Mouse (Mus musculus) embryonic facial prominence, embryonic 13.5 days (tissue): ENCODE data around the gene Fam69a. TPM values are rescaled to one million over a fixed set of nuclear protein-coding genes. Genes with fewer than 3 reads are reported as not detected.

Source experiments
- ATAC-seq: fragments of 200-750 bp; cut with Nextera tagmentation; 2 replicates; pipeline ENCODE4 v1.8.0; 2017; ENCODE audit warnings: low read depth; ENCODE audit not compliant: insufficient number of reproducible peaks, insufficient read depth, low FRiP score, low TSS enrichment
- H3K27ac ChIP-seq: fragments of 300-500 bp; sonication (generic); 2 replicates; pipeline ENCODE4 v1.5.1; 2015; ENCODE audit warnings: moderate library complexity, mild to moderate bottlenecking, inconsistent platforms
- H3K27me3 ChIP-seq: fragments of 300-500 bp; sonication (generic); 2 replicates; pipeline ENCODE4 v1.6.1; 2015; ENCODE audit warnings: mild to moderate bottlenecking, inconsistent platforms
- H3K36me3 ChIP-seq: fragments of 300-500 bp; sonication (generic); 2 replicates; pipeline ENCODE4 v1.6.1; 2015; ENCODE audit warnings: mild to moderate bottlenecking, inconsistent platforms
- H3K4me1 ChIP-seq: fragments of 300-500 bp; sonication (generic); 2 replicates; pipeline ENCODE4 v1.6.1; 2015; ENCODE audit warnings: inconsistent platforms
- H3K4me2 ChIP-seq: fragments of 300-500 bp; sonication (generic); 2 replicates; pipeline ENCODE4 v1.6.1; 2015; ENCODE audit warnings: moderate library complexity, mild to moderate bottlenecking, inconsistent platforms
- H3K4me3 ChIP-seq: fragments of 300-500 bp; sonication (generic); 2 replicates; pipeline ENCODE4 v1.5.1; 2015; ENCODE audit warnings: mild to moderate bottlenecking, inconsistent platforms
- H3K9ac ChIP-seq: fragments of 300-500 bp; sonication (generic); 2 replicates; pipeline ENCODE4 v1.6.1; 2015; ENCODE audit warnings: mild to moderate bottlenecking, inconsistent platforms
- H3K9me3 ChIP-seq: fragments of 300-500 bp; sonication (generic); 2 replicates; pipeline ENCODE4 v1.6.1; 2016; ENCODE audit warnings: inconsistent platforms
- WGBS: fragments of 180-500 bp; shearing (Covaris S2); methylation state at CpG from one replicate; pipeline ENCODE4 v1.1.7; 2015; ENCODE audit warnings: mixed read lengths; 5-methylcytosine and 5-hydroxymethylcytosine counted together
- polyA plus RNA-seq: library from polyadenylated mRNA; unstranded; fragments of >200 nt; fragmentation: Nextera tagmentation; extraction: Ambion mirVana; gene quantifications from 2 replicates; pipeline ENCODE4 v1.2.1, GENCODE M21; 2015

The Fam69a gene
- polyA plus RNA-seq, 1 experiment from 2014 or later, result 26.1 TPM

DNA sequence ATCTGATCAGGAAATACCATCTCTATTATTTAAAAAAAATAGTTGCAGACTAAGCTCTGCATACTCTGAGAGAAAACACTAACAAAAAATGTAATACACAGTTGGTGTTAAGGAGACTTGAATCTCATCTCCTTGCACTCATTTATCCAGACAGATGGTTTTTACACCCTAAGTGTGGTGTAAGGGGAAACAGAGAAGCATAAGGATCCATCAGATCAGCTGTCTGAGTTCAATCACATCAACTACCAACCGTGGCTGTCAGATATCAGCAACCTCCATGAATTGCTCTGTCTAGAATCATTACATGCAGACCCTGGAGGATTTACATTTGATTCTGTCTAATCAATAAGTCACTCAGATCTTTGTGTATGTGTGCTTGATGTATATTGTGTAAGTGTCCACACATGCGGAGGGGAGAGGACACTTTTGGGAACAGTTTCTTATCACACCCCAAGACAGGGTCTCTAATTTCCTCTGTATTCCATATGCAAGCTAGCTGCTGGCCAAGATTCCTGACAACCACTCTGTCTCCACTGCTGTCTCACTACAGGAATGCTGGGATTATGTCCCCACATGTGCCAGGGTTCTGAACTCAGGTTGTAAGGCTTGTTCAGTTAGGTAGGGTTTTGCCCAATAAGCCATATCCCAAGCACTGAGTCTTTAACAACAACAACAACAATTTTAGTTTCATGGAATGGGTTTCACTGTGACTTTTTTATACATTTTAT is 22.7 kb downstream of the Fam69a start:
- H3K9me3 ChIP-seq, result no peaks in the 10 kb centered on the region
- no peak for ATAC-seq
- peaks cover 19% of the 10 kb centered on the region for H3K4me1 ChIP-seq
- no peak overlapping the region for H3K27ac ChIP-seq
- no peak overlapping the region for H3K4me2 ChIP-seq
- no peak overlapping the region for H3K4me3 ChIP-seq
- 77% methylated on average over 2 of the region's 2 CpGs for WGBS
- no peaks in the 10 kb centered on the region for H3K27me3 ChIP-seq
- no peaks in the 10 kb centered on the region for H3K36me3 ChIP-seq
- H3K9ac ChIP-seq, result no peak overlapping the region

DNA sequence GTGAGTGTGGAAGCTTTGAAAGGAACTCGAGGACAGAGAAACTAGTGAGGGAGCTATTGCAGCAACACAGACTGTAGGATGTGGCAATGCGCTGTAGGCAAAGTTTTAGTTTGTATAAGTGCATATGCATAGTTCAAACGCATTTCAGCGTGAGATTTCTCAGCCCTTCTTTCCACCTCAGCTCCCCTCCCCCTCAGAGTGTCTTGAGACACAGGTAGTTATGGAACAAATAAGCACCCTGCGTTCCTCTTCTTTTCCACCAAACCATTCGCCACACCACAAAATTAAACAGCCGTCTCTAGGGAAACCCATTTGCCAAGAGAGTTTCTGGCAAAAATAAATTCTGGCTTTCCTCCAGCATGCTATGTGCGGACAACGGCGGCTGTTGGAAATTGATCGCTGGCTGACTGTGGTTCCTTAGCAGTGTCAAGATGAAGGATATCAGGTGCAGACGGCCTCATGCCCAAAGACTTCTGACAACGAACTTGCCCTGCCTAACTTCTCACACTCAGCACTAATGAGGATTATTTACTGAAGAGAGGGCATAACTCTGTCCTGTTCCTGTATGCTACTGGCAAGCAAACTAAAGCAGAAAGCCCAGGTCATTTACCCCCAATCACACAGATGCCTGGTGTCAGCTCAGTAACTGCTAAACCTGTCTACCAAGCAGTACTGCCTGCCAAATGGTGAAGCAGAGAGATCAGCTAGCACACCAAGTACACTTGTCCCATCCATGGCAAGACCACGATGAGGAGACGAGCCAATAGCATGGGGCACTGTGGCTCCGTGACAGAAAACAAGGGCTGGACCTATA is 25.2 kb downstream of the Fam69a start:
- Histone ChIP-seq H3K9me3 (no peaks in the 10 kb centered on the region), H3K4me2 (peak overlapping the region; percentile 26), H3K4me1 (peaks cover 19% of the 10 kb centered on the region), H3K9ac (no peak overlapping the region), H3K4me3 (no peak overlapping the region), H3K36me3 (no peaks in the 10 kb centered on the region), H3K27me3 (no peaks in the 10 kb centered on the region), H3K27ac (no peak overlapping the region)
- no peak for ATAC-seq
- whole genome bisulfite sequencing, result 55% methylated on average over 16 of the region's 16 CpGs

- no peak overlapping the region for H3K9ac ChIP-seq
- H3K36me3 ChIP-seq, result no peaks in the 10 kb centered on the region
- no peak overlapping the region for H3K4me2 ChIP-seq
- H3K27ac ChIP-seq, result no peak overlapping the region
- no peaks in the 10 kb centered on the region for H3K9me3 ChIP-seq
- H3K4me1 ChIP-seq, result peaks cover 19% of the 10 kb centered on the region
- H3K4me3 ChIP-seq, result no peak overlapping the region
- WGBS, result 81% methylated on average over 14 of the region's 14 CpGs
- no peaks in the 10 kb centered on the region for H3K27me3 ChIP-seq
- ATAC-seq, result no peak
These were observed 26.2 kb downstream of the Fam69a start for GRCm38 (mm10) chr5:107960532-107961202.

- Histone ChIP-seq H3K4me2 (no peak overlapping the region), H3K4me1 (peaks cover 15% of the 10 kb centered on the region), H3K9me3 (no peaks in the 10 kb centered on the region), H3K36me3 (no peaks in the 10 kb centered on the region), H3K27ac (no peak overlapping the region), H3K9ac (no peak overlapping the region), H3K4me3 (no peak overlapping the region), H3K27me3 (no peaks in the 10 kb centered on the region)
- no peak for ATAC-seq
- 85% methylated on average over 8 of the region's 8 CpGs for whole genome bisulfite sequencing
These were observed 27.1 kb downstream of the Fam69a start for GRCm38 (mm10) chr5:107959624-107960300.

GRCm38 (mm10) chr5:107950643-107951042 is 36.2 kb downstream of the Fam69a start:
- Histone ChIP-seq H3K9ac (no peak overlapping the region), H3K4me3 (no peak overlapping the region), H3K36me3 (no peaks in the 10 kb centered on the region), H3K27me3 (no peaks in the 10 kb centered on the region), H3K4me1 (peaks cover 7% of the 10 kb centered on the region; the same call in 1 of the 2 replicates), H3K9me3 (no peaks in the 10 kb centered on the region), H3K4me2 (no peak overlapping the region), H3K27ac (no peak overlapping the region)
- ATAC-seq, result no peak
- WGBS, result 67% methylated on average over 5 of the region's 5 CpGs

GRCm38 (mm10) chr5:107949607-107950006 is 37.3 kb downstream of the Fam69a start:
- Histone ChIP-seq H3K4me1 (peaks cover 7% of the 10 kb centered on the region; the same call in 1 of the 2 replicates), H3K4me3 (no peak overlapping the region), H3K4me2 (no peak overlapping the region), H3K27ac (no peak overlapping the region), H3K27me3 (no peaks in the 10 kb centered on the region), H3K9ac (no peak overlapping the region), H3K36me3 (no peaks in the 10 kb centered on the region), H3K9me3 (no peaks in the 10 kb centered on the region)
- WGBS, result 84% methylated on average over 3 of the region's 3 CpGs
- ATAC-seq, result no peak

GRCm38 (mm10) chr5:107948899-107949298 is 38.0 kb downstream of the Fam69a start:
- peaks cover 7% of the 10 kb centered on the region; the same call in 1 of the 2 replicates for H3K4me1 ChIP-seq
- H3K9me3 ChIP-seq, result no peaks in the 10 kb centered on the region
- H3K4me3 ChIP-seq, result no peak overlapping the region
- 81% methylated on average over 1 of the region's 1 CpGs for WGBS
- H3K4me2 ChIP-seq, result no peak overlapping the region
- ATAC-seq, result no peak
- no peaks in the 10 kb centered on the region for H3K27me3 ChIP-seq
- H3K36me3 ChIP-seq, result no peaks in the 10 kb centered on the region
- H3K27ac ChIP-seq, result no peak overlapping the region
- no peak overlapping the region for H3K9ac ChIP-seq

DNA sequence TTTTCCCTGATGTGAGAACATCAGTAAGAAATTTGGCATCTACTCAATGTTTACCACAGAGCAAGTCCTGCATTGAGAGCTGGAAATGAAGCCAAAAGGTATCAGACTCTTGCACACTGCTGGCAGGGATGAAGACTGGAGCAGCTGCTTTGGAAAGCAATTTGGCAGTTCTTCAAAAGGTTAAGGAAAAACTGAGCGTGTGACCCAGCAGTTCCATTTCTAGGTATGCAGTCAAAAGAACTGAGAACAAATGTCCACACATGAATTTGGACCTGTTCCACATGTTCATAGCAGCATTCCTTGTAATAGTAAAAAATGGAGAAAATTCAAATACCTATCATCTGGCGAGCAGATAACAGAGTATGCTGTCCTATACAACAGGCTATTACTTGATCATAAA is 39.3 kb downstream of the Fam69a start:
- H3K27me3 ChIP-seq, result no peaks in the 10 kb centered on the region
- H3K4me2 ChIP-seq, result no peak overlapping the region
- no peak overlapping the region for H3K4me3 ChIP-seq
- no peak overlapping the region for H3K27ac ChIP-seq
- H3K9me3 ChIP-seq, result no peaks in the 10 kb centered on the region
- H3K9ac ChIP-seq, result no peak overlapping the region
- H3K36me3 ChIP-seq, result no peaks in the 10 kb centered on the region
- H3K4me1 ChIP-seq, result peaks cover 7% of the 10 kb centered on the region; the same call in 1 of the 2 replicates
- 63% methylated on average over 2 of the region's 2 CpGs for WGBS
- ATAC-seq, result no peak

DNA sequence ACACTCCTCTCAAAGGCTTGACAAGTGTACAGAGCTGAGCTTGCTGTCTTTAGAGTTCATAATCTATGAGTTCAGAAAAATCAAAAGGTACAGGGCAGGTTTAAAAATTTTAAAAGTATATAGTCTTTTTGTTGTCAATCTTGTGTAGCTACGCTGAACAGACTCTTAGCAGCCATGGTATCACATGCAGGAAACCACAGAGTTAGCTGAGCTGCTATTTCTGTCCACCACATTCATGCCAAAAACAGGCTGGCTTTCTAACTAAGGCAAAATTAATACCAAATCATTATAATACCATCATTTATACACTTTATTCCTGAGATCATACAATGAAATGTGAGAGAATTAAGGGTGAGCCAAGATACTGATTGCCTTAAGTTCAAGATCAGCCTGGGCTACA is 40.4 kb downstream of the Fam69a start:
- no peak for ATAC-seq
- H3K9ac ChIP-seq, result no peak overlapping the region
- no peaks in the 10 kb centered on the region for H3K27me3 ChIP-seq
- no peaks in the 10 kb centered on the region for H3K9me3 ChIP-seq
- no peak overlapping the region for H3K4me3 ChIP-seq
- 81% methylated on average over 1 of the region's 1 CpGs for WGBS
- no peak overlapping the region for H3K4me2 ChIP-seq
- no peaks in the 10 kb centered on the region for H3K36me3 ChIP-seq
- H3K27ac ChIP-seq, result no peak overlapping the region
- H3K4me1 ChIP-seq, result peaks cover 7% of the 10 kb centered on the region; the same call in 1 of the 2 replicates

GRCm38 (mm10) chr5:107943526-107943925 is 43.4 kb downstream of the Fam69a start:
- 88% methylated on average over 6 of the region's 6 CpGs for WGBS

DNA sequence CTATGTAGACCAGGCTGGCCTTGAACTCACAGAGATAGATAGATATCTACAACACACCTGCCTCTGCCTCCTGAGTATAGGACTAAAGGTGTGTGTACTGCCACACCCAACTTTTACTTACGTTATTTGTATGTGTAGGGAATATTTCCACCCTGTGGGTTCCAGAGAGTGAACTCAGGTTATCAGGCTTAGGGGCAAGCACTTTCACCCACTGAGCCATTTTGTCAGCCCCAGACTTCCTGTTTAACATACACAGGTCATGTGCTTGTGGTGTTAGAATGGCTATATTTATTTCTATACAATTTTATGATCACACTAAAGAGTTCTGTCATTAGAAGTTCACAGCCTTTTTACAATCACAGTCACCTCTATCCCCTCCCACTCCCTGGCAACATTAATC is 43.9 kb downstream of the Fam69a start:
- H3K27ac ChIP-seq, result no peak overlapping the region
- no peak overlapping the region for H3K4me2 ChIP-seq
- H3K9me3 ChIP-seq, result no peaks in the 10 kb centered on the region
- H3K9ac ChIP-seq, result no peak overlapping the region
- H3K27me3 ChIP-seq, result no peaks in the 10 kb centered on the region
- no peak overlapping the region for H3K4me3 ChIP-seq
- H3K4me1 ChIP-seq, result peaks cover 7% of the 10 kb centered on the region; the same call in 1 of the 2 replicates
- no peak for ATAC-seq
- 86% methylated on average over 1 of the region's 1 CpGs for WGBS
- H3K36me3 ChIP-seq, result no peaks in the 10 kb centered on the region

More at GRCm38 (mm10) chr5:107943526-107943925, 43.4 kb downstream of the Fam69a start:
- no peak overlapping the region for H3K4me3 ChIP-seq
- no peak overlapping the region for H3K27ac ChIP-seq
- peaks cover 7% of the 10 kb centered on the region; the same call in 1 of the 2 replicates for H3K4me1 ChIP-seq
- no peaks in the 10 kb centered on the region for H3K27me3 ChIP-seq
- no peaks in the 10 kb centered on the region for H3K36me3 ChIP-seq
- no peak for ATAC-seq
- H3K9me3 ChIP-seq, result no peaks in the 10 kb centered on the region
- H3K4me2 ChIP-seq, result no peak overlapping the region
- H3K9ac ChIP-seq, result no peak overlapping the region
